35 mouse cellular contexts compared by ENCODE assay signal in the genomic region with DNA sequence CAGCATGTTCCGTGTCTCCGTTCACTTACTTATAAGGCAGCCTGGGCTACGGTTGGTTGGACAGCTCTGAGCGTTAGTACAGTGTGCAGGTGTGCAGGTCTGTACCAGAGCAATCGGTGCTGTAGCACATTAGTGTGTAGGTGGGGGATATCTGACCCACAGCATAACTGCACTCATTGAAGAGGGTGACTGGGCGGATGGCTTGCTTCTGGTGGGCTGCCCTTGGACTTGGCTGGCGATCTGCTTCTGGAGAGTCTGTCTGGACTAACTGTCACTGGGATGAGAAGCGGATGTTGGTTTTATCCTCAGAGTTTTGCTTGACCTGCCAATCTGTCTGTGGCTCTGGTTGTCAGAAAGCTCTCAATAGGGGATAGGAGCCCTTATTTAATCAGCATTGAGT. TPM values are rescaled to one million over a fixed set of nuclear protein-coding genes. Genes with fewer than 3 reads are reported as not detected.
"Had no signal": no experiment of that assay in that cellular context is flagged by ENCODE, and none has a peak within 500 bp of the region (broad histone marks: within the 10 kb centered on the region; RNA-seq: fewer than 3 reads in every experiment).

No protein-coding gene starts in this region.

- DNase-seq: heart, postnatal 10 days; heart, postnatal 14 days; heart, postnatal 36 days; heart, postnatal 4 days; kidney, adult 11 months; kidney, adult 18-20 months; kidney, adult 2 months; kidney, adult 8-10 months; kidney, adult 9 months; kidney, postnatal 10 days; kidney, postnatal 14 days; kidney, postnatal 25 days; kidney, postnatal 36 days; kidney, postnatal 4 days; layer of hippocampus, adult 9-11 months; layer of hippocampus, postnatal 36 days had no signal

- ATAC-seq: hindbrain, embryonic 16.5 days; hindbrain, postnatal 0 days; inflammation-experienced regulatory T-cells, adult 6 months; intestine, embryonic 15.5 days; intestine, embryonic 16.5 days; intestine, postnatal 0 days had no signal

- H3K27ac ChIP-seq: heart, embryonic 13.5 days; heart, embryonic 15.5 days; hindbrain, embryonic 10.5 days; hindbrain, embryonic 12.5 days; hindbrain, embryonic 13.5 days; hindbrain, embryonic 14.5 days; hindbrain, embryonic 15.5 days; hindbrain, postnatal 0 days; intestine, embryonic 15.5 days; kidney, embryonic 15.5 days; kidney, postnatal 0 days; layer of hippocampus, adult 2 months; left cerebral cortex, adult 2 months had no signal

- H3K4me3 ChIP-seq: heart, embryonic 12.5 days; heart, embryonic 13.5 days; heart, embryonic 15.5 days; hindbrain, embryonic 10.5 days; hindbrain, embryonic 12.5 days; hindbrain, embryonic 13.5 days; hindbrain, embryonic 15.5 days; intestine, embryonic 15.5 days; kidney, embryonic 15.5 days; layer of hippocampus, adult 2 months; left cerebral cortex, adult 2 months had no signal

- H3K9me3 ChIP-seq: heart, embryonic 12.5 days; heart, embryonic 13.5 days; heart, embryonic 15.5 days; hindbrain, embryonic 10.5 days; hindbrain, embryonic 12.5 days; hindbrain, embryonic 13.5 days; hindbrain, embryonic 15.5 days; intestine, embryonic 15.5 days; kidney, embryonic 15.5 days had no signal

- H3K4me2 ChIP-seq: heart, embryonic 12.5 days; heart, embryonic 13.5 days; heart, embryonic 15.5 days; hindbrain, embryonic 12.5 days; hindbrain, embryonic 13.5 days; hindbrain, embryonic 14.5 days; hindbrain, embryonic 15.5 days; intestine, embryonic 15.5 days; kidney, embryonic 15.5 days had no signal

- H3K36me3 ChIP-seq: heart, embryonic 12.5 days; heart, embryonic 13.5 days; heart, embryonic 15.5 days; hindbrain, embryonic 10.5 days; hindbrain, embryonic 12.5 days; hindbrain, embryonic 13.5 days; hindbrain, embryonic 15.5 days; intestine, embryonic 15.5 days; kidney, embryonic 15.5 days had no signal

- H3K9ac ChIP-seq: heart, embryonic 12.5 days; heart, embryonic 13.5 days; heart, embryonic 15.5 days; hindbrain, embryonic 12.5 days; hindbrain, embryonic 13.5 days; hindbrain, embryonic 14.5 days; hindbrain, embryonic 15.5 days; intestine, embryonic 15.5 days; kidney, embryonic 15.5 days had no signal

RNA-seq across cellular contexts. Expression of a gene that starts 12.2 kb away (rescaled TPM):
- polyA plus RNA-seq: heart, embryonic 16.5 days; kidney, adult 2 months had no signal
